Mouse (Mus musculus) lung, adult 2 months (tissue): ENCODE data around the gene Scrn2.

Experiments used
- CTCF ChIP-seq: fragments of 200-500 bp; IDR thresholded peaks from 2 replicates; pipeline ENCODE4 v1.5.1; 2011; ENCODE audit warnings: mild to moderate bottlenecking, low read length, control low read depth; ENCODE audit not compliant: insufficient read depth
- POLR2A ChIP-seq: fragments of 200-500 bp; IDR thresholded peaks from 2 replicates; pipeline ENCODE4 v1.6.1; 2011; ENCODE audit warnings: low read depth, mild to moderate bottlenecking, control low read depth, low read length, borderline replicate concordance; ENCODE audit errors: extremely low read depth

GRCm38 (mm10) chr11:96986463-96986862 lies 43.3 kb upstream of the Scrn2 start:
- no peak for TF ChIP-seq CTCF
- no peak for TF ChIP-seq POLR2A
